Mouse (Mus musculus): ENCODE measurements at regions not wholly inside any gene's neighbourhood (a gene's known extent, or its start where the extent isn't known, plus 50 kb on each side); places are given as distances from the start of the nearest gene placed in this dataset.

DNA sequence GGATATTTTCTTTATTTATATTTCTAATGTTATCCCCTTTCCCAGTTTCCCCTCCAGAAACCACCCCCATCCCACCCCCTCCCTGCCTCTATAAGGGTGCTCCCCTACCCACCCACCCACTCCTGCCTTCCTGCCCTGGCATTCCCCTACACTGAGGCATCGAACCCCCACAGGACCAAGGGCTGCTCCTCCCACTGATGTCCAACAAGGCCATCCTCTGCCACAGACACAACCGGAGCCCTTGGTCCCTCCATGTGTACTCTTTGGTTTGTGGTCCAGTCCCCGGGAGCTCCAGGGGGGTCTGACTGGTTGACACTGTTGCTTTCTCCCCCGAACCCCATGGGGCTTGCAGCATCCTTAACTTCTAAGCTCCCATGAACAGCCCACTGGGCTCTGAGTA, 688.4 kb downstream of the Basp1 start:
- TF ChIP-seq CTCF (IDR thresholded peaks at IDR 0.05) (no peak), EP300 (IDR thresholded peaks at IDR 0.05) (no peak)
